Mouse (Mus musculus) layer of hippocampus, adult 18-20 months (tissue): ENCODE results near the gene Olfr370. TPM values are rescaled to one million over a fixed set of nuclear protein-coding genes. Genes with fewer than 3 reads are reported as not detected.

Experiments
- total RNA-seq, 2 experiments: library from RNA; stranded (reverse); gene quantifications; 2 replicates each; pipeline ENCODE4 v1.2.3; 2021

The Olfr370 gene
- total RNA-seq, 2 experiments from 2014 or later = not detected

Other genes starting within 250 kb of the Olfr370 start
- not detected for gene Ucp1, start 245.4 kb upstream of the Olfr370 start, total RNA-seq
- 10 to 100 TPM; 13.7 to 13.9 TPM for gene Elmod2, start 203.3 kb upstream of the Olfr370 start, total RNA-seq
- not detected for gene Mgat4d, start 187.3 kb upstream of the Olfr370 start, total RNA-seq
- 1 to 10 TPM; 7.9 to 8.1 TPM for gene Clgn, start 145.9 kb upstream of the Olfr370 start, total RNA-seq
- 100 to 1,000 TPM; 221 to 233 TPM for gene Scoc, start 77.4 kb upstream of the Olfr370 start, total RNA-seq
- 100 to 1,000 TPM; 161 to 162 TPM for gene Ndufb7, start 30.9 kb downstream of the Olfr370 start, total RNA-seq
- gene Tecr, start 72.2 kb downstream of the Olfr370 start, total RNA-seq = 100 to 1,000 TPM; 550 to 556 TPM
- gene Dnajb1, start 72.4 kb downstream of the Olfr370 start, total RNA-seq = 10 to 100 TPM; 53.6 to 58.1 TPM
- gene Gipc1, start 116.9 kb downstream of the Olfr370 start, total RNA-seq = 10 to 100 TPM; 52.1 to 59.2 TPM
- gene Ptger1, start 130.9 kb downstream of the Olfr370 start, total RNA-seq = under 1 TPM; 0.57 to 0.79 TPM
- 10 to 100 TPM; 43.5 to 46.1 TPM for gene Pkn1, start 163.4 kb downstream of the Olfr370 start, total RNA-seq
- 10 to 100 TPM; 14.9 to 16.8 TPM for gene Ddx39, start 179.4 kb downstream of the Olfr370 start, total RNA-seq
- gene Adgre5, start 205.5 kb downstream of the Olfr370 start, total RNA-seq = 10 to 100 TPM in 1 of 2 experiments, 1 to 10 TPM in 1; 8.8 to 10.5 TPM